Mouse (Mus musculus): Measurements from ENCODE around the gene Meaf6.

DNA sequence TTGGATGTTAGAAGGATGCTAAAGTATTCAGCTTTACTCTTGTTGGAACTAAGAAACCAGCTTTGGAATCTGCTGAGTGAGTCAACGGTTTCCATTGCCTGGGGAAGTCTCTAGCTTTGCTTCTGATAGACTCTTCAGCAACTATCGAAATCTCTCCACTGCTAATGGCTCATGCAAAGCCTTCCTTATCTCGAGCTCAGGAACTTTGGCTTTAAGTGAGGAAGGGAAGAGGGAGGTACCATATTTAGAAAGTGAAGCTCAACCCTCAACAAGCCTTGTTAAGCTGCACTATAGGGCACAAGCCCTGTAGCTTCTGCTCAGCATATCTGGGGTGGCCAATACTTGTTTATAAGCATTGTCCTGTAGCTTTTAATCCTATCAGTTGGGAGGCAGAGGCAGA, 27.7 kb upstream of the Meaf6 start:
- TF ChIP-seq TAL1 (conservative IDR thresholded peaks at IDR 0.05; ENCODE audit: low read depth, low read length) = no peak
- no peak for TF ChIP-seq CTCF (IDR thresholded peaks at IDR 0.05; ENCODE audit: low read depth, low read length)
- no peak for TF ChIP-seq GATA1 (IDR thresholded peaks at IDR 0.05; ENCODE audit: borderline replicate concordance, low read length)
- TF ChIP-seq POLR2AphosphoS5 (IDR thresholded peaks at IDR 0.05; ENCODE audit: insufficient replicate concordance, low read depth, low read length) = no peak
- TF ChIP-seq GATA2 (IDR thresholded peaks at IDR 0.05; ENCODE audit: borderline replicate concordance, low read depth, low read length) = no peak
